Mouse (Mus musculus) liver, postnatal 0 days (tissue): Measurements from ENCODE around the gene Dock1.

Experiments used
- CTCF ChIP-seq: sonication (generic); IDR thresholded peaks from 2 replicates; pipeline ENCODE4 v1.5.1; 2016; ENCODE audit warnings: antibody characterized with exemption, low read depth
- EP300 ChIP-seq: IDR thresholded peaks from 2 replicates; pipeline ENCODE4 v1.6.1; 2016; ENCODE audit warnings: antibody characterized with exemption, low read depth, mild to moderate bottlenecking

- TF ChIP-seq CTCF (0 out of 2 replicates have a peak, but pooled peaks have one; percentile 11), EP300 (no peak)
Measured at GRCm38 (mm10) chr7:134941891-134942290, 271.4 kb downstream of the Dock1 start.
